In the genomic region with DNA sequence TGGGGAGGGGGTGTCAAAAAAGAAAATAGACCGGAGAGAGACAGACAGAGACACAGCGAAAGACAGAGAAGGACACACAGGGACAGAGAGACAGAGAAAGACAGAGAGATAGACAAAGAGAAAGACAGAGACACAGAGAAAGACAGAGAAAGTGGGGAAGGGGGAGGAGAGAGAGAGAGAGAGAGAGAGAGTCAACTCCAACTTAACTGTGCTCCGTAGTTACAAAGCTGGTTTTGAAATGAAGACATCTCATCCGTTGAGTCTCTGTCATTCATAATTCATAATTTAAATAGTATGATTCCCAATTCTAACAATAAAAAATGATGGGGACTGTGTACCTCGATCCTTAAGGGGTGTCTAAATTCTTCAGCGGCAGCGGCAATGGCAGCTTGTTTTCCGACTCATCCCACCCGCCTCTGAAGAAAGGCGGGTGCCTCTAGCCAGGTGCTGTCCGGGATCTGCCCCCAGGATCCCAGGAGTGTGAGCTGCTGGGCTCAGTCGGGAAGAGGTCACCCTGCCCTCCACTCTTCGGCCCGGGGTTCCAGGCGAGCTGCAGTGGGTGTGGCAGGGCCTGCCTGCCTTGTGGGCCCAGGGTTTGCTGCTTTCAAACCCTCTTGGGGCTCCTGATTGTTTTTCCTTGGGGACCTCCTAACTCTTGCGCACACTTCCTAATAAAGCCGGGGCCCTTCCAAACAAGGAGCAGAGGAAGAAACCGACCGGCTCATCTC, we compare ENCODE assay signal across 17 mouse cellular contexts. TPM values are rescaled to one million over a fixed set of nuclear protein-coding genes. Genes with fewer than 3 reads are reported as not detected.
DNase-seq lines count a peak whose midpoint lies in the region; ATAC-seq and TF ChIP-seq lines count a peak whose summit lies in the region.
"Had no signal": no experiment of that assay in that cellular context is flagged by ENCODE, and none has a peak within 500 bp of the region (broad histone marks: within the 10 kb centered on the region; RNA-seq: fewer than 3 reads in every experiment).

No protein-coding gene starts in this region.

- peak; percentile 10 for DNase-seq in forebrain, postnatal 0 days
- no peak for DNase-seq in testis, postnatal 10 days (ENCODE audit: low spot score)
- peak; percentile 48 for DNase-seq in neural tube, embryonic 10.5 days (ENCODE audit: extremely low spot score, low spot score)
- DNase-seq in left cerebral cortex, postnatal 10 days (ENCODE audit: extremely low spot score in 1 of 2, low spot score in 2 of 2), result no peak
- DNase-seq: cerebellum, postnatal 25 days; gastrocnemius, adult 2 months; heart, adult 18-20 months; layer of hippocampus, adult 9-11 months; thymus, postnatal 36 days had no signal

- H3K36me3 ChIP-seq in forebrain, postnatal 0 days (ENCODE audit: insufficient read depth), result no peaks in the 10 kb centered on the region
- H3K36me3 ChIP-seq in forebrain, embryonic 13.5 days (ENCODE audit: poor library complexity, severe bottlenecking), result no peaks in the 10 kb centered on the region
- no peaks in the 10 kb centered on the region for H3K36me3 ChIP-seq in testis, adult 2 months (ENCODE audit: control insufficient read depth, insufficient read depth, low read length)
- H3K36me3 ChIP-seq: embryonic facial prominence, embryonic 15.5 days; forebrain, embryonic 15.5 days; heart, embryonic 15.5 days; lung, embryonic 15.5 days had no signal

- no peak overlapping the region for H3K4me3 ChIP-seq in forebrain, postnatal 0 days (ENCODE audit: low read depth, low read length)
- H3K4me3 ChIP-seq in forebrain, embryonic 13.5 days, result no peak overlapping the region
- peak overlapping the region; percentile 14 for H3K4me3 ChIP-seq in testis, adult 2 months (ENCODE audit: control insufficient read depth, low read depth, low read length)
- H3K4me3 ChIP-seq: embryonic facial prominence, embryonic 15.5 days; forebrain, embryonic 15.5 days; gastrocnemius, adult 2 months; heart, embryonic 15.5 days; lung, embryonic 15.5 days had no signal

- H3K9me3 ChIP-seq in forebrain, postnatal 0 days (ENCODE audit: low read length), result no peaks in the 10 kb centered on the region
- no peaks in the 10 kb centered on the region for H3K9me3 ChIP-seq in forebrain, embryonic 13.5 days (replicated peaks)
- H3K9me3 ChIP-seq: embryonic facial prominence, embryonic 15.5 days; forebrain, embryonic 15.5 days; heart, embryonic 15.5 days; lung, embryonic 15.5 days had no signal

- WGBS in forebrain, postnatal 0 days, result under 1% methylated on average over 19 of the region's 19 CpGs
- WGBS in forebrain, embryonic 13.5 days, result 1% methylated on average over 19 of the region's 19 CpGs

- no peak overlapping the region for H3K4me2 ChIP-seq in forebrain, postnatal 0 days (ENCODE audit: low read depth)
- no peak overlapping the region for H3K4me2 ChIP-seq in forebrain, embryonic 13.5 days
- H3K4me2 ChIP-seq: embryonic facial prominence, embryonic 15.5 days; forebrain, embryonic 15.5 days; heart, embryonic 15.5 days; liver, embryonic 11.5 days; lung, embryonic 15.5 days had no signal

- H3K27ac ChIP-seq in forebrain, postnatal 0 days (ENCODE audit: low read depth, low read length), result no peak overlapping the region
- H3K27ac ChIP-seq in forebrain, embryonic 13.5 days, result no peak overlapping the region
- no peak overlapping the region for H3K27ac ChIP-seq in testis, adult 2 months (ENCODE audit: control insufficient read depth, insufficient read depth, low read depth, low read length)
- H3K27ac ChIP-seq: embryonic facial prominence, embryonic 15.5 days; forebrain, embryonic 15.5 days; gastrocnemius, adult 2 months; heart, embryonic 15.5 days; lung, embryonic 15.5 days had no signal

- no peak for TF ChIP-seq CTCF in forebrain, postnatal 0 days (IDR thresholded peaks at IDR 0.05; ENCODE audit: low read depth)
- no peak for TF ChIP-seq CTCF in testis, adult 2 months (IDR thresholded peaks at IDR 0.05; ENCODE audit: control insufficient read depth, insufficient read depth, insufficient replicate concordance, low read depth, low read length)

- peaks cover 62% of the 10 kb centered on the region for H3K27me3 ChIP-seq in forebrain, postnatal 0 days (ENCODE audit: insufficient read depth, low read length)
- peaks cover 84% of the 10 kb centered on the region for H3K27me3 ChIP-seq in forebrain, embryonic 13.5 days
- H3K27me3 ChIP-seq in testis, adult 2 months (ENCODE audit: control insufficient read depth, insufficient read depth, low read length), result peaks cover 27% of the 10 kb centered on the region

- no peak for TF ChIP-seq POLR2A in testis, adult 2 months (IDR thresholded peaks at IDR 0.05; ENCODE audit: control insufficient read depth, low read depth, low read length)

- no peak for ATAC-seq in forebrain, postnatal 0 days
- no peak for ATAC-seq in forebrain, embryonic 13.5 days
- no peak for ATAC-seq in erythroblast, adult 5-6 weeks (replicated peaks; ENCODE audit: low FRiP score, poor library complexity, severe bottlenecking)
- ATAC-seq: forebrain, embryonic 15.5 days had no signal

- intact Hi-C loops in left cerebral cortex, postnatal 10 days (cut with DNase I), result loop anchor here (5.0 kb wide), 1 partner anchor 300 kb away; no protein-coding TSS in a partner anchor

- no peaks in the 10 kb centered on the region for H3K4me1 ChIP-seq in forebrain, postnatal 0 days (ENCODE audit: insufficient read depth)
- peaks cover 26% of the 10 kb centered on the region for H3K4me1 ChIP-seq in forebrain, embryonic 13.5 days
- peaks cover 34% of the 10 kb centered on the region for H3K4me1 ChIP-seq in testis, adult 2 months (ENCODE audit: control insufficient read depth, insufficient read depth, low read length)

- H3K9ac ChIP-seq in forebrain, postnatal 0 days, result no peak overlapping the region
- H3K9ac ChIP-seq in forebrain, embryonic 13.5 days, result no peak overlapping the region
- H3K9ac ChIP-seq: embryonic facial prominence, embryonic 15.5 days; forebrain, embryonic 15.5 days; heart, embryonic 15.5 days; lung, embryonic 15.5 days had no signal

RNA-seq across cellular contexts. Expression of gene Nkx6-1, which starts 2.6 kb away (rescaled TPM):
- total RNA-seq in forebrain, postnatal 0 days (2014; rRNA removed), result 0.24 TPM in 1 of 2 replicates, not detected in the other
- 0.10 and 0.29 TPM in 2 replicates for polyA plus RNA-seq in forebrain, postnatal 0 days (2015; fragmentation: Nextera tagmentation; extraction: Ambion mirVana)
- 0.19 and 0.22 TPM in 2 replicates for polyA plus RNA-seq in forebrain, embryonic 13.5 days (2015; fragmentation: Nextera tagmentation; extraction: Ambion mirVana)
- 0.38 and 0.59 TPM in 2 replicates for polyA plus RNA-seq in testis, adult 2 months (2012; rRNA removed)
- under 1 TPM; 0.28 to 0.36 TPM for total RNA-seq in left cerebral cortex, postnatal 10 days (2021)
- not detected in 2 replicates for total RNA-seq in erythroblast, adult 5-6 weeks (2015; ENCODE audit: low replicate concordance)
- not detected in 2 replicates for total RNA-seq in erythroblast, adult 5-6 weeks (2017; ENCODE audit: low replicate concordance)
- total RNA-seq: gastrocnemius, adult 2 months had no signal
- polyA plus RNA-seq: embryonic facial prominence, embryonic 15.5 days had no signal

Comparison
In these comparisons a context has a peak if more than half of its experiments do, and no peak if none do; other contexts are left out.
1. DNase-seq: peak in forebrain, postnatal 0 days (single experiment) and neural tube, embryonic 10.5 days (single experiment); none in testis, postnatal 10 days (single experiment) and left cerebral cortex, postnatal 10 days (0 of 2).